Mouse (Mus musculus) CH12F3 (cell line): ENCODE measurements at regions not wholly inside any gene's neighbourhood (a gene's known extent, or its start where the extent isn't known, plus 50 kb on each side); places are given as distances from the start of the nearest gene placed in this dataset.
"Not testable (repeated sequence)": the region's sequence is repeated elsewhere in the genome, so short reads cannot be mapped to it uniquely, and the experiment has no call there.

Experiments
- in situ Hi-C: fragments of 300-500 bp; cut with MboI; formaldehyde crosslinking; loops from 2 replicates; pipeline ENCODE4 v1.14.3; 2020; ENCODE audit warnings: low sequenced_read_pairs

DNA sequence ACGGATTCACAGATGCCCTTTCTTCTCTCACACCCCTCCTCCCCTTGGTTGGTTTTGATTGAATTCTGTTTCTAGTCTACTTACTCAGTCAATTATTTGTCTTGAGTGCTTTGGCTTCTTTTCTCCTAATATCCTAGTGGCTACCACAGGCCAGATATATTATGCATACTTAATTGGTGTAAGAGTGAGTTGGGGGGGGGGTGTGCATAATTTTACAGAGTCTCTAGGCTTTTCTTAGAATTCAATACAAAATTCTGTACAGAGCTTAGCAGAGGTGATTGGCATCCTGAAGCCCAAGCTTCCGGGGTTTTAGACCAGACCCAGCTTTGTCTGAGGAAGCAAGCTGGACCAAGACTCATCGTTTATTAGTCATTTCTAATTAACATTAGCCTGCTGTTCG lies 76.7 kb upstream of the Atxn1 start:
- in situ Hi-C loops = no loop called here

DNA sequence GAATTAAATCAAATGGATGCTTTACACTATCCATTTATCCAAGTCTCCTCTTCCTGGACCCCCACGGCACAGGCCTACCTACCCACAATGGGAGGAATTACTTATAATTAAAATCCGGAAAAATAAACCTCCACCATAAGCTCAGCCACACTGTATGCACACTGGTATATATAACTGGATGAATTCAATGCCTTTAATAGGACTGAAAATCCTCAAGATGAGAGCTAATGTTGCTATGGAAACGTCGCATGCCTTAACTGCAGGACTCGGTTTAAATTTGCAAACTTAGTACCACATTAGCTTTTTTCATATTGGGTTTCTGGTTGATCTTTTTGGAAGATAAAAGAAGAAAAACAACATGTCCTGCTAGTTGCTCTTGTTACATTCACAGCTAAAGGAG lies 75.3 kb upstream of the Atxn1 start:
- in situ Hi-C loops = no loop called here

DNA sequence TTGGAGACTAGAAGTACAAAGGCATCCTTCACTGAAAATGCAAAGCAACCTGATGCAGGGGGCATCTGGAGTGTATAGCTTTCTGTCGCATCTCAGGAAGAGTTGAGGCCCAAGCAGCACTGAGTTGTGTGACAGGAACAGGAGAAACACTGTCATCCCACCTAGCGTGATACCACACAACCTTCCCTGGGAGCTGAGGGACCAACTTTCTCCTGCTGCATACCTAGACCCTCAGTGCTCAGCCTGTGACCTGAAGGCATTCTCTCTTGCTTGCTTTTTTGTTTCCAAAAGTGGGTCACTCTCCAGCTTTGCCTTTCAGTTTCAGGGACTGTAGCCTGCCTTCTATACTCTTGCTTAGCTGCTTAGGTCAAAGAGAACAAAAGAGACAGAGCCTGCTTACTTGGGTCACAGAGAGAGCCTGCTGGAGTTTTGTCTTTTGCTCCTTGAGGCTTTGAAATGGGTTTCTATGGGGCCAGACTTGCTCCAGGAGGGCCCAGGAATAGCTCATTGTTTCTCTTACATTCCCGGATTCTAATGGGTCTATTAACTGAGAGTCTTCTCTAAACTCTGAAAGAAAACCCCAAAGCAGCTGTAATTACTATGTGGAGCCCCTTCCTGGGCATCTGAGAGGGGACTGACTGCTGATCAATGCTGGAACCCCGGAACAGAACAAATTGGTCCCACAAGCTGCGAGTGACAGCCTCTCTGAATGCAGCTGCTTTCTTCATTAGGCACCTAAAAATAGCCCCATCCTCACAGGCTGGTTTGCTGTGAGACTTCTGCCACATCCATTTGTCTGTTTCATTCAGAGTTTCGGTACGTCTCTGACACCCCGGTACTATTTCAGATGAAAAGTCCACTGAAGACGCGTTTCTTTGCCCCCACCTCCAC lies 73.9 kb upstream of the Atxn1 start:
- in situ Hi-C loops = no loop called here

DNA sequence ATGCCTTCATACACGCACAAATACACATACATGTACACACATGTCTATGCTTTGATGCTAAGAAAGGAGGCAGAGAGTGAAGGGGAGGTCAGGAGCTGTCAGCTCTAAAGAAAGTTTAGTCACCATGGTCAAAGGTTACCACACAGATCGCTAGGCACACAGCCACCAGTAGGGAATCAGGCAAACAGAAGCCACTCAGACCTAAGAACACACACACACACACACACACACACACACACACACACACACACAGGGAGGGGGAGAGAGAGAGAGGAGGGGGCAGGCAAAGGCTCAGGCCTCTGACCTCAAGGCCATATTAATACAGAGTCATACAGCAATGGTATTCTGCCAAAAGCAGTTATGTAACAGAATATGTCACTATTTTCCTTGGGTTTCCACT lies 67.5 kb upstream of the Atxn1 start:
- in situ Hi-C loops = no loop called here

DNA sequence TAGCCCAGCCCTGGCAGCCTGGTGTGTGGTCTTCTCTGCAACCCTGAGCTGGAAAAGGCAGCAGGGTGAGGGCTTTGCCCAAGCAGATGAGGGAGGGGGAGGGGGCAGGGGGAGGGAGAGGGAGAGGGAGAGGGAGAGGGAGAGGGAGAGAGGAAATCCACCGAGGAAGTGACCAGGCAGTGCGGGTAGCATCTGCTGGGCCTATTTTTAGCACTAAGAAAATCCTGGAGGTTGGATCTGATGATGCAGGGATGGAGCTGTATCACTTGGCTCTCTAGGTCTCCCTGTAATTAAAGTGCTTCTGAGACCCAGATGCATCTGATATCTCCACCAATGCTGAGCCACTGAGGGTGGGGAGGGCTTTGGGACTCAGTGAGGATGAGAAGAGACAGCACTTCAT lies 61.2 kb upstream of the Atxn1 start:
- in situ Hi-C loops = no loop called here

DNA sequence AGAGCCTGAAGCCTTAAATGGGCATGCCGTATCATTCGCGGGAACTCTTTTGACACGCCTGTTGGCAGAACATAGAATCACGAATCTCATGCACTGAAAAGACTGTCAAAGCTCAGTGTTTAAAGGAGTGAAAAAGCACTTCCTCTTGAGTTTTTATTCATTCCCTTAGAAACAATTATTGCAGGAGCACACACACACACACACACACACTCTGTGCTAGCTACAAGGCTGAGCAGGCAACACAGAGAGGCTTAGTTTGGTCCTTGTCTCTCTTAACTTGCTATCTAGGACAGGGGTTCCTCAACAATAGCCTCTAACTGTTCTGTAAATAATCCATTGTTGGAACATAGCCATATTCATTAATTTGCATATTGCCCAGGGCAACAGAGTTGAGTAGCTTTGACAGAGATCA lies 58.8 kb upstream of the Atxn1 start:
- in situ Hi-C loops = no loop called here

DNA sequence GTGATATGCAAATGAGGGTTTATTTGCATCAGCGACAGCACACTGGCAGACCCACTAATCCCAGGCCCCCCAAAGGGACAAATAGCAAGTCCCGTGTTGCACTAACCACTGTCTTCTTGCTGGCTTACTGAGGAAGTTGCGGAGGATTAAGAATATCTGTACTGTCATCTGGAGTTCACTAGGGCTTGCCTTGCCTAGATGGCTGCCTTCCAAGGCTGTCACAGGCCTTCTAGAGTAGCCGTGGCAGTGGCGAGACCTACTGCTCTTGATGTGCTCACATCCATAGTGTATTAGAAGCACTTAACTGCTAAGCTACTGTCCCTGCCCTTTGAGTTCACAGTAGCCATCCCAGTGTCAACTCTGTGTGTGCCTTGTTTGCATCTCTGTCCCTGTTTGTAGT lies 58.4 kb upstream of the Atxn1 start:
- in situ Hi-C loops = no loop called here

DNA sequence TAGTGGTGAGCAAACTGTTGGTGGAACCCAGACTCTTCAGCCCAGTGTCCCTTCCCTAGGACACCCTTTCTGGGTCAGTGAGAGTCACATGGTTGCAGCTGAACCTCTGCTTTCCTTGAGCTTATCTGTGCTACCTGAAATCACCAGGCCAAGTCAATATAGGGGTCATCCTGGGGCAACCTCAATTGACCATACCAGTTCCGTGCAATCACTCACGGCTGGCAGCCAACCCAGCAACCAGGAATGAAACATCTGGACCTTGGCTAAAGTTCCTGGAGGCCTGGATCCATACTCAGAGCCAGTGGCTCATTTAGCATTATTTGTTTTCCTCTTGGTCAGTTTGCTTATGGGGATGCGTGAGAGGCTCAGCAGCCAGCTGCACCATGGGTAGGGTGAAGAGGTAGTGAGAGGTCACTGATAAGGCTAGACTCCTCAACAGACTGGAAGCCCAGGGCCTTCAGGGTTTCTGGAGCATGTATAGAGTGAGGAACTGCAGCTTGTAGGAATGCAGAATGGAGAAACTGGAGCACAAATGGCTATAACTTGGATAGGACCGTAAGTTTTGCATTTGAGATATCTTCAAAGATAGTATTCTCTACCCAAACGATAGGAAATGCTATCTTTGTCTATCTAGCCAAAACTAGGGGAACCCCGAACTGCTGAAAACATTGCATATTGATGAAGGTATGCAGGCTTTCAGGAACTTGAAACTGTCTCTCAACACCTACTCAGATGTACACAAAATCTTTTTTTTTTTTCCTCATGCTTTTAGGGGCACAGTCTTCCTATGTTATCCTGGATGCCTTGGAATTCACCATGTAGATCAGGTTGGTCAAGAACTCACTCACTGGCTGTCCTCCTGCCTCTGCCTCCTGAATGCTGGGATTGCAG lies 56.4 kb upstream of the Atxn1 start:
- in situ Hi-C loops = no loop called here

DNA sequence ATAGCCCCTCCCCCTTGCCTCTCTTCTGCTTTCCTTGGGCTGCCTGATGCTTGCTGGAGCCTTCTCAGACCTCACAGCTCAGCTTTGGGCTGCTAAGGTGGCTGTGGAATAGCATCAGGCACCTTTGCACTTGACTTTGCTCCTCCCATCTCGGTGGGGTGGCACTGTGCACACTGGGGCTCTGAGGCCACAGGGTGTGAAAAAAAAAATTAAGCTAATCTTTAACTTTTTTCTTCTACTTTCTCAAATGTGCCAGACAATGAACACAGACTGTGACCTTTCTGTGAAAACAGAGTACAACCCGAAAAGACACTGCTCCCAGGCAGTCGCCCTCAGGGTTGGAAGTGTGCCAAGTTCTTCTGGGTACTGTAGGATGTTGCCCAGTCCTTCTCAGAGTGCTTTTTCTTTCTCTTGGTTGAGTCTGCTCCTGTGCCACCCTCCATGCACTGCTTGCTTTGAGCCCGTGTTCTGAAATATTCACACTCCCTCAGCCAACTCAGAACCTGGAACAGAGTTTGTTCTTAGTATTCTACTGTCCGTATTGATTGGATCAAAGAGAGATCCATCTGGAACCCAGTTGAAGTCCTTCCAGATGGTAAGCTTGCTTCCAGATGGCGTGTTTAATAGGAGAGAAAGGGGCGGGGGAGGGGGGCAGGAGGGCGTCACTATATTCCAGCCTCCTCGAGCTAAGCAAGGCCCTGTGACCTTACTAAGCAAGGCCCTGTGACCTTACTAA lies 54.8 kb upstream of the Atxn1 start:
- in situ Hi-C loops = no loop called here

DNA sequence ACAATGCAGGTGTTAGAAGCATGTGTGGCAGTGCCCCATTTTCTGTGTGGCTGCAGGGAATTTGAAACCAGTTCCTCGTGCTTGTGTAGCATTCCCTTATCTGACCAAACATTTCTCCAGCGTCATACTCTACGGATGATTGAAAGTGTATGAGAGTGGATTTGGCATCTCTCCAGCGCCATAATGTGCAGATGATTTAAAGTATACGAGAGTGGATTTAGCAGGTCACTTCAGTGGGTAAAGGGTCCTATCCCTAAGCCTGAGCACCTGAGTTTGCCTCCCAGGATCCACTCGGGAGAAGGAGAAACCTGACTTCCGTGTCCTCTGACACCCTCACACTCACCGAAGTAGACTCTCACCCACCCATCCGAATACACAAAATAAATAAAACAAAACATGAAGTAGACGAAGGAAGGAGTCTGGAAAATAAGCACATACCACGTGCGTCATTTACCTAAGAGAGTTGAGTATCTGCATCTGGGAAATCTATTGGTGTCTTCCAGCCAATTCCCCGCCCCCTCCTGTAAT lies 54.2 kb upstream of the Atxn1 start:
- in situ Hi-C loops = no loop called here

DNA sequence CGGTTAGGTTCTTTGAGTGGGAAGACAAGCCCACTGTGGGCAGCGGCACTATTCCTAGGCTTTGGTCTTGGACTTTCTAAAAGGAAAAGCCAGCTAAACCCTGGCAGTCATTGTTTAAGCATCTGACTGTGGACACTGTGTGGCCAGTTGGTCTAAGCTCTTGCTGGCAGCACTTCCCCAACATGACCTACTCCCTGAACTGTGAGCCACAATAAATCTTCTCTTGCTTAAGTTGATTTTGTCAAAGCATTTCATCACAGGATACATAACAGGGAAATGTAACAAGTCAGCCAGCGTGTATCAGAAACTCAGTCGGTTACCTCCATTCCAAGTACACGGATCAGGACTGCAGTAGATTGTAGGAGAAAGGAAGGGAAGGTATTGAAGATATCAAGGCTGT lies 52.9 kb upstream of the Atxn1 start:
- in situ Hi-C loops = no loop called here

DNA sequence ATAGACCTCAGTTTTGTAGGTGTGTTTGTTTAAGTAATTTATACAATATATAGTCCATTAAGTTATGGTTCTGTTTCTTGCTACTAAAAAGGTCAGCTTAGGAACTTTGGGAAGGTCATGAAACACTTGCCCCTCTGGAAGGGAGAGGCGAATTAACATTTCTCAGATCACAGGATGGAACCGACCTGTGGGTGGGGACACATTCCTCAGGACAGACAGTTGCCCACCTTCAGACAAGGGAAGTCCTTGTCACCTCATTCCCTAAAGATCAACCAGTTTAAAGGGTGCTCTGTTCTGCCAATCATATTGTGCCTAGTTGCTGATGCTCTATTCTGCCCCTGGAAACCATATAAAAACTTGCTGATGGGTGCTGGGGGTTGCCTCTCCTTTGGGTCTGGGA lies 52.2 kb upstream of the Atxn1 start:
- in situ Hi-C loops = not testable (repeated sequence)

DNA sequence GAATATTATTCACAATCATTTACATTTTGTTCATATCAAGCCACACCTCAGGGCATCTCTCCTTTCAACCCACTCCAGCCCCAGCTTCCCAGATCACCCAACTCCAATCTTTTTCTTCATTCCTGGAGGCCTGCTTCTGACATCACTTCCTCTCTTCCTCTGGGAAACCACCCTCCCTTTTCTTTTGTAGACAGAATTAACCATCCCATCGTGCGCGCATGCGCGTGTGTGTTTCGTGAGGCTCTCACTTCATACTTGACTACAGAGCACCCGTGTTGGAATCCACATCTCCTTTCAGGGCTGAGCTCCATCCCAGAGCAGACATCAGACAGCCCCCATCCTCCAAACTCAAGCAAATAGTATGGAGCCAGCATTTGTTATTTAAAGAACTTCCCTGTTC lies 50.4 kb upstream of the Atxn1 start:
- in situ Hi-C loops = no loop called here

DNA sequence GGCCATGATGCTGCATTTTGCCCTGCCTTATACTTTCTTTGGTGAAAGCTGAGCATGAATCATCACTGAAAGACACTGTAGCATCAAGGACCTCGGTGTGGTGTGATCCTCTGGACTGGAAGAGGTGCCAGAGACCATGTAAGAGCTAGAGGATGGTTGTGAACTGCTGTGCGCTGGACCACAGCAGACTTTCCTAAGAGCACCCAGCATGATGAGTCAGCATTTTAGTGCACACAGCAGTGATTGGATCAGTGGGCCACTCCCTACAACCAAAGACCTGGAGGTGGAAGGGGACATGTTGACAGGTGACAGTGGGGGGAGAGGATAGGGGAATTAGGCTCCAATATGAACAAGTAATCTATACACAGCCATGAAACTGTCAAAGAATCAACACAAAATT lies 49.8 kb upstream of the Atxn1 start:
- in situ Hi-C loops = no loop called here
